Mouse (Mus musculus) brain, adult 2 months (tissue): ENCODE measurements around the gene Def8.
"Not testable (repeated sequence)": the region's sequence is repeated elsewhere in the genome, so short reads cannot be mapped to it uniquely, and the experiment has no call there.

Experiments used
- DNase-seq: peaks from one replicate; pipeline ENCODE4 v3.0.0; 2011; ENCODE audit warnings: low read depth, low spot score

Gene Def8

DNA sequence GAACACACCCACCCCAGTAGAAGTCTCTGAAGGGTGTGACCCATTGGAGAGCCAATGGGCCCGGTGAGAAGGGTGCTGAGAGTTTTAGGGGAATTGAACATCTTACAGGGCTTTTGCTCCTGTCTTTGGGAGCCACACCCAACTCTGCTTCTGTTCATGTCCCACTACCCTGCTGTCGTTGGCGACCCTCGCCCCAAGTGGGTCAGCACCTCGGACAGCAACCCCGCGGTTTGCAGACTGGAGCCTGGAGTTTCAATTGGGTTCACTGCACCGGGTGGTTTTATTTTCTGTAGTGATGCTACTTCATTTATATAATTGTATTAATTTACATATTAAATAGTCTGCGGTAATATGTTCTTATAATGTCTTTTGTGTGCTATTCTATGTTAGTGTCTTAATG, 9.1 kb upstream of the Def8 start:
- no peak for DNase-seq

DNA sequence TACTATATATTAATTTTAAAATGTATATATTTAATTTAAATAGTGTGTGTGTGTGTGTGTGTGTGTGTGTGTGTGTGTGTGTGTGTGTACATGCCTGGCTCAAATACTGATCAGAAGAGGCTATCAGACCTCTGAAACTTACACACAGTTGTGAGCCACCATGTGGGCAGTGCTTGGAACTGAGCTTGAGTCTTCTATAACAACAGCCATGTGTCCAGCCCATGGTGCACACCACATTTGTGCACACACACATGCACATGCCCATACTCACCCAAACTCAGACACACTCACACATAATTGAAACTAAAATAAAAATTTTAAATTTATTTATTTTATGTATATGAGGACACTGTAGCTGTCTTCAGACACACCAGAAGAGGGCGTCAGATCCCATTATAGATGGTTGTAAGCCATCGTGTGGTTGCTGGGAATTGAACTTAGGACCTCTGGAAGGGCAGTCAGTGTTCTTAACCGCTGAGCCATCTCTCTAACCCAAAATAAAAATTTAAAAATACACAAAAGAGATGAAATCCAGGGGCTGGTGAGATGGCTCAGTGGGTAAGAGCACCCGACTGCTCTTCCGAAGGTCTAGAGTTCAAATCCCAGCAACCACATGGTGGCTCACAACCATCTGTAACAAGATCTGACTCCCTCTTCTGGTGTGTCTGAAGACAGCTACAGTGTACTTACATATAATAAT, 8.2 kb upstream of the Def8 start:
- DNase-seq: not testable (repeated sequence)

DNA sequence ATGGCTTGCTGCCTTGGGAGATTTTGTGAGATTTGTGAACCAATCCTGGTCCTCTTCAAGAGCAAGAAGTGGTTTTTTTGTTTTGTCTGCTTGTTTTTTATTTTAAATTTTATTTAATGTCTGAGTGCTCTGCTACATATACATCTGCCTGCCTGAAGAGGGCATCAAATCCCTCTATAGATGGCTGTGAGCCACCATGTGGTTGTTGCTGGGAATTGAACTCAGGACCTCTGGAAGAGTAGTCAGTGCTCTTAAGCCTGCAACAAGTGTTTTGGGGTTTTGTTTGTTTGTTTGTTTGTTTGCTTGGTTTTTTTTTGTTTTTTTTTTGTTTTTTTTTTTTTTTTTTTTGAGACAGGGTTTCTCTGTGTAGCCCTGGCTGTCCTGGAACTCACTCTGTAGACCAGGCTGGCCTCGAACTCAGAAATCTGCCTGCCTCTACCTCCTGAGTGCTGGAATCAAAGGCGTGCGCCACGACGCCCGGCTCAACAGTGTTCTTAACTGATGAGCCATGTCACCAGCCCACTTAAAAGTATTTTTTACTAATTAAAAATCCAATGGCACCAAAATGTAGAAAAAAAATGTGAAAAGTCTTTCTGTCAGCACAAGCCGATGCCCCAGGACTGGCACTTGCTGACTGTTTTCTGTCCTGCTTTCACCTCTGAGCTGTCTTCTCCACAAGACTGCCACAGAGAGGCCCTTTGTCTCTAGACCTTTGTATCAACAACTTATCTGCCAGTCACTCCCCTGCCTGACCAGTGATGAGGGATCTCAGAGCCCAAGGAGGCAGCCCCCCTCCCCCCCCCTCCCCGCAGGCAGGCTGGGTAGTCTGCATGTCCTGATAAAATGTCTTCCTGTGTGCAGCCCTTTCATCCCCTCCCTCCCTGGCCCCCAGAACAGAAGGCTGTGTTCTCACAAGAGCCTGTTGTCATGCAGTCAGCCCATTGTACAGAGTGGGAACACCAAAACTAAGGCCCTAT, 7.1 kb upstream of the Def8 start:
- peak; percentile 80 for DNase-seq

DNA sequence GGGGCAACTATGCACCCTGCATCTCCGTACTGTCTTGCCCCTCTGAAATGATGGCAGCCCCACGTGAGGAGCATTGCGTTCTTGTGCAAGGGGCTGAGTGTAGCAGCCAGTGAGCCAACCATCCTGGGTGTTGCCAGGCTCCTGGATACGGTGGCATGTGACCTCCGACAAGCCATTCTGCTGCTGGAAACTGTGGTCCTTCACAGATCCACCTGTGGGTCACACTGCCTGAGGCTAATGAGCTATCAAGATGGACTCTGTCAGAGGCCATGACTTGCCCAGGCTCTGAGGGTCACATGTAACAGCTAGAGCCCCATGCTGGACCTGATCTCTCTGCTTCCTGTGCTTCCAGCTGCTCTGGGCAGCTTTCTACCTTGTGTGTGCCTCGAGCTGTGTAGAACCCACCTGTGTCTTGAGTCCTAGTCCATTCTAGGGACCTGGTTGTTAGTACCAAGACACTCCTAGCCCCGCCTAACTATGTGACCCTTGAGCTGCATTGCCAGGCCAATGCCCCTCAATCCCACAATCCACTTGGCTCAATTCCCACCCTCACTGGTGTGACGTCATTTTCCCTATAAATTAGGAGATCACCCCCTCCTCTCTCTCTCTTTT, 6.3 kb upstream of the Def8 start:
- no peak for DNase-seq

DNA sequence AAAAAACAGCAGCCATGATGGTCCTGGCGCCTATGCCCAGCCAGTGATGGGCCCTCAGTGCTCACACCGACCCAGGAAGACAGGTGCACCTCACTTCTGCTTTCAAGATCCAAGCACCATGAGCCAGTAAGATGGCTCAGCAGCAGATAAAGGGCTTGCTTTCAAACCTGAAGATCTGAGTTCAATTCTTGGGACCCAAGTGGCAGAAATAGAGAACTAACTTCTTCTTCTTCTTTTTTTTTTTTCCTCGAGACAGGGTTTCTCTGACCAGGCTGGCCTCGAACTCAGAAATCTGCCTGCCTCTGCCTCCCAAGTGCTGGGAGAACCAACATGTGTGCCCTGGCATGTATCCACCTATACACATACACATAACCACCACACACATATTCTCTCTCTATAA, 3.6 kb upstream of the Def8 start:
- DNase-seq: no peak

DNA sequence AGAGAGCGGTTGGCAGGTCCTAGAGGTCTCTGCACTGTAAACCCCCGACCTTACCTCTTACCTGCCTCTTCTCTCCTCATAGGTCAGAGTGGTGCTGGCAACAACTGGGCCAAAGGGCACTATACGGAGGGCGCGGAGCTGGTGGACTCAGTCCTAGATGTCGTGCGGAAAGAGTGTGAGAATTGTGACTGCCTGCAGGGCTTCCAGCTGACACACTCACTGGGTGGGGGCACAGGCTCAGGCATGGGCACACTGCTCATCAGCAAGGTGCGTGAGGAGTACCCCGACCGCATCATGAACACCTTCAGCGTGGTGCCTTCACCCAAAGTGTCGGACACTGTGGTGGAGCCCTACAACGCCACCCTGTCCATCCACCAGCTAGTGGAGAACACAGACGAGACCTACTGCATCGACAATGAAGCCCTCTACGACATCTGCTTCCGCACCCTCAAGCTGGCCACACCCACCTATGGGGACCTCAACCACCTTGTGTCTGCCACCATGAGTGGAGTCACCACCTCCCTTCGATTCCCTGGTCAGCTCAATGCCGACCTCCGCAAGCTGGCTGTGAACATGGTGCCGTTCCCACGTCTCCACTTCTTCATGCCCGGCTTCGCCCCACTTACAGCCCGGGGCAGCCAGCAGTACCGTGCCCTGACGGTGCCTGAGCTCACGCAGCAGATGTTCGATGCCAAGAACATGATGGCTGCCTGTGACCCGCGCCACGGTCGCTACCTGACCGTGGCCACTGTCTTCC, 2.6 kb upstream of the Def8 start:
- no peak for DNase-seq

DNA sequence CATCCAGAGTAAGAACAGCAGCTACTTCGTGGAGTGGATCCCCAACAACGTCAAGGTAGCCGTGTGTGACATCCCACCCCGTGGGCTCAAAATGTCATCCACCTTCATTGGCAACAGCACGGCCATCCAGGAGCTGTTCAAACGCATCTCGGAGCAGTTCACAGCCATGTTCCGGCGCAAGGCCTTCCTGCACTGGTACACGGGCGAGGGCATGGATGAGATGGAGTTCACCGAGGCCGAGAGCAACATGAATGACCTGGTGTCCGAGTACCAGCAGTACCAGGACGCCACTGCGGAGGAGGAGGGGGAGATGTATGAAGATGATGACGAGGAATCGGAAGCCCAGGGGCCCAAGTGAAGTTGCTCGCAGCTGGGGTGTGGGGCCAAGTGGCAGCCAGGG, 2.0 kb upstream of the Def8 start:
- no peak for DNase-seq

DNA sequence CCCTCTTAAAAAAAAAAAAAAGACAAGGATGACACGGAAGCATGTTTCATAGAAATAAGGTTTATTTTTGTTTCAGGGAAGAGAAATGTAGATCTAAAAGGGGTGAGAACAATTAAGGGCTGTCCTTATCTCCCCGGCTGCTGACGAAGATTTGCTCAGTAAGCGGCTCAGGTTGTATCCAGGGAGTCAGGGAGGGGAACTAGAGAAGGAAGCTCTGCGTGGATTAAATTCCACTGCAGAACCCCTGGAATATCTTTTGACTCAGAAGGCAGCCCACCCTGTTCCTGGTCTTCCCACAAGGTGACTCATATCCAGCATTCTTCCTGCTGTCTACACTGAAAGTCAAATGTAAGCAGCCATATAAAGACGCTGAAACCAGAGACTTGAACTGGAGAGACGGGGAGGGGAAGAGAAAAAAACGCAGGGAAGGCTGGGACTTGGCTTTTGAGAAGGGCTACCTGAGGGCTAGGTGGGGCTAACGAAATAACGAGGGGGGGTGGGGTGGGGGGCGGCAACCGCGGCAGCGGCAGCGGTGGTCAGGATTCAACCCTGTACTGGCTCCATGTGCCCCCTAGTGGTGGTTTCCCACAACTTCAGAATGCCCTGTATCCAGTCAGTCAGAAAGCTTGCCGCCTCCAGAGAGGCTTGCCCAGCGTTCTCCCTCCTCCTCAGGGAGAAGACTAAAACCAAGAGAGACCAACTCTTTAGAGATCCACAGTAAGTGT, 1.1 kb upstream of the Def8 start:
- peak; percentile 93 for DNase-seq

DNA sequence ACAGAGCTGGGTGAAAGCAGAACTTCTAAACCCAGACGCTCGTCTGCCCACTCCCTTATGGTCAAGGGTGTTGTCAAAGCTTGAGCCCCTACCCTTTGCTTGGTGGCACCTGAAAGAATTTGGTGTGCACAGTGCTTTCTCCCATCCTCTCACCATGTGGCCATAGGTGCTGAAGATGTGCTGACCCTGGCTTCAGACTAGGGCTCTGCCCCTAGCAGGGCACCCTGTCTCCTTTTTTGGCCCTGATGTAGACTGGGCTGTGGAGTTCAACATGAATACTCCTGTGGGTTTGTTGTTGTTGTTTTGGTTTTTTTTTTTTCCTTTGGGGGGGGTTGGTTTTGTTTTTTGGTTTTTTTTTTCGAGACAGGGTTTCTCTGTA, 557 bp upstream of the Def8 start:
- DNase-seq: no peak

DNA sequence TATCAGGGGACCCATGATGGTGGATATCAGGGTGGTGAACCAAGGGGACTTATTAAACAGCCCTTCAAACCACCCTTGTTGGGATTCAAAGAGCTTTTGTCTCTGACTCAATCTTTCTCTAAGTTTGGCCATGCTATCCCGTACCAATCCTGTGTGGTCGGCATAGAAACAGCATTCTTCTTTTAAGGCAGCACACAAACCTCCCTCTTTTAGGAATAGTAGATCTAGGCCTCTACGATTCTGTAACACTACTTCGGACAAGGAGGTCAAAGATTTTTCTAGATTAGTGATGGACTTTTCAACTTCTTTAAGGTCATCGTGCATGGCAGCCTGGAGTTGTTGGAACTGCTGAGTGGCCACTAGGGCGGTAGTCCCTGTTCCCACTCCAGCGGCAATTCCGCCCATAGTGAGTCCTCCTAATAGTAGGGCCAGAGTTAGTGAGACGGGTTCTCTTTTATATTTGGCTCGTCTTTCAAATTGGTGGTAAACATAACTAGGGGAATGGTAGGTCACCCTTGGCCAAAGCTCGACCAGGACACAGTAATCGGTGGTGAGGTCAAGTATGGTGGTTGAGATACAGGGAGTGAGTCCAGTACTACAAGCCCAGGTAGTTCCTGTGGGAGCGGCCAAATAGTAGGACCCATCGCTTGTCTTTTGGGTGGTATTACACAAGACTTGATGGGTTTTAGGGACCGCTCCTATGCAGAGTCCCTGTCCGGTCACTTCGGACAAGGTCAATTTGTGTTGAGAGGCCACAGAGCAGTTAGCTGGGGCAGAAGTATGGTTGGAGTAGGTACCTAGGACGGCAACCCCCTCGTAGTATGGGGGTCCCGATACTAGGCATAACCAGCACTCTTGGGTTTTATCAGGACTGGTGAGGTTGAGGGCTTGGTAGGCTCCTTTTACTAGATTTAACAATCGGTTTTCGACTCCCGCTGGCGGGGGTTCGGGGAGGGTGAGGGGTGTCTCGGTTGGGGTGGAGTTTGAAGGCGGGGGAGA, 3.5 kb downstream of the Def8 start:
- DNase-seq: no peak

DNA sequence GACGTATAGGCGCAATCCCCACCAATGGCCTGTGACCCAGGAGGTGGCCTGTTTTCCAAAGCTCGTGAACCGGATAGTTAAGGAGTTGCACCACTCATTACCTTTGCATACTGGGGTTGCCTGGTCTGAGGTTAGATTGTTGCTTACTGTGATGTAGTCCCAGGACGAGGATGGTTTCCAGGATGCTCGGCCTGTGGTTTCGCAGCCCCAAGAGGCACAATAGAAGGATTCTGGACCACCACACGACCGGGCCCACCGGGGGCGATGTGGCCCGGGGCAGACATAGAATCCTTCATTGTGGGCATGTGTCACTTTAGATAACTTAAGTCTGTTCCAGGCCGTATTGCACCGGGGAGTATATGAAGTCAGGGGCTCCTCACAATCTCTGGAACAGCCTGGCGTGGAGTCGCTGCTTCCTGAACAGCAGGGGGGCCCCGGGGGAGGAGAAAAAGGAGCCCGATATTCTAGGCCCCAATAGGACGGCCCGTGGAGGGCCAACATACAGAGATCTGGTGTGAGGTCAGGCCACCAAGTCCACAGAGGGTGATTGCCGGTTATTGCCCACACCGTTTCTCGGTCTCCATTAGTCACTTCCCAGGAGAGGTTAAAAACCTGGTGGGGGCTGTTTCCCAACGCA, 4.4 kb downstream of the Def8 start:
- DNase-seq: no peak

DNA sequence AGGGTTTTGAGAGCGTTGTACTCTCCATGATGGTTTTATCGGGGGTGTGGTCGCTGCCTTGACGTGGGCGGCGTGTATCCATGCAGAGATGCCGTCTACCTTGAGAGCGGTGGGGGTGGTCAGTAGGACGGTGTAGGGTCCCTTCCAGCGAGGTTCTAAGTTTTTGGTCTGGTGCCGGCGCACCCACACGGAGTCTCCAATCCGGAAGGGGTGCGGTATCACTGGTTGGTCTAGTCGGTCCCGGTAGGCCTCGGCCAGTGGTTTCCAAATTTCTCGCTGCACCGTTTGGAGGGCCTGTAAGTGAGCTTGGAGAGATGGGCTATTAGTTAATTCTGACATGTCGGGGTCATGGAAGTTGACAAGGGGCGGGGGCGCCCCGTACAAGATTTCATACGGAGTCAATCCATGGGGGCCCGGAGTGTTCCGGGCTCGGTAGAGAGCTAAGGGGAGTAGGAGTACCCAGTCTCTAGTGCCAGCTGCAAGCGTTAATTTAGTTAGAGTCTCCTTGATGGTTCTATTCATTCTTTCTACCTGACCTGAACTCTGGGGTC, 5.1 kb downstream of the Def8 start:
- DNase-seq: no peak

DNA sequence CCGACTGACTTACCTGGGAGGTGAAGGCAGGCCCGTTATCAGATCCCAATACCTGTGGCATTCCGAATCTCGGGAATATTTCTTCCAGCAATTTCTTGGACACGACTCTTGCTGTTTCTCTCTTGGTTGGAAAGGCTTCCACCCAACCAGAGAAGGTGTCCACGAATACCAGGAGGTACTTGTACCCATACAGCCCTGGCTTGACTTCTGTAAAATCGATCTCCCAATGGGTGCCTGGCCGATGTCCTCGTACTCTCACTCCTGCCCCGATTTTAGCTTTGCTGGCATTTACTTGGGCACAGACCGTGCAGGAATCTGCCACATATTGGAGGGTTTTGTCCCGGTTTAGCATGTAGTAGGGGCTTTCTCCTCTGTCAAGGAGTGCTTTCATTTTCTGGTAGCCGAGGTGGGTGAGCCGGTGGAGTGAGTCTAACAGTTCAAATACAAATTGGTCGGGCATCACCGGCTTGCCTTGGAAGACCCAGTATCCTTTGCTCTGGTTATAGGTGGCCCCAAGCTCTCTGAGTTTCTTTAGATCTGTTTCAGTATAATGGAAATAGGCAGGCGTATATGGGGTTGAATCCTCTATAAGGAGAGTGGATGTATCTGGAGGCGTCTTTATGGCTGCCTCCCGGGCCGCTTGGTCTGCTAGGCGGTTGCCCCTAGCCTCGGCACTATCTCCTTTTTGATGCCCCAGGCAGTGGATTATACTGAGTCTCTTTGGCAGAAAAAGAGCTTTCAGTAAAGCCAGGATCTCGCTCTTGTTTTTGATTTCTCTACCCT, 5.8 kb downstream of the Def8 start:
- no peak for DNase-seq

DNA sequence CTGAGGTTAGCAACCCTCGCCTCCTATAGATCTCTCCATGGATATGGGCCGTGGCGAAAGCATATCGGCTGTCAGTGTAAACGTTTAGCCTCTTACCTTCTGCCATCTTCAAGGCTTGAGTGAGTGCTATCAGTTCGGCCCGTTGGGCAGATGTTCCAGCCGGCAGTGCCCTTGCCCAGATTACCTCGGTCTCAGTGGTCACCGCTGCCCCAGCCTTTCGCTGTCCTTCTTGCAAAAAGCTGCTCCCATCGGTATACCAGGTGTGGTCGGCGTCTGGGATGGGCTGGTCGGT, 6.3 kb downstream of the Def8 start:
- not testable (repeated sequence) for DNase-seq

DNA sequence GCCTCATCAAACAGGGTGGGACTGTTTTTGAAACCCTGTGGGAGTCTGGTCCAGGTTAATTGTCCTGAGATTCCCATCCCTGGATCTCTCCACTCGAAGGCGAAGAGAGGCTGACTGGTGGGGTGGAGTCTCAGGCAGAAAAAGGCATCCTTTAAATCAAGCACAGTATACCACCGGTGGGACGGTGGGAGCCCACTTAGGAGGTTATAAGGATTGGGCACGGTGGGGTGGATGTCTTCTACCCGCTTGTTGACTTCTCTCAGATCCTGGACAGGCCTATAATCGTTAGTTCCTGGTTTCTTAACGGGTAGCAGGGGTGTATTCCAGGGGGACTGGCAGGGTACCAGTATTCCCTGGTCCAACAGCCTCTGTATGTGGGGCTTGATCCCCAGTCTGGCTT, 7.6 kb downstream of the Def8 start:
- not testable (repeated sequence) for DNase-seq

DNA sequence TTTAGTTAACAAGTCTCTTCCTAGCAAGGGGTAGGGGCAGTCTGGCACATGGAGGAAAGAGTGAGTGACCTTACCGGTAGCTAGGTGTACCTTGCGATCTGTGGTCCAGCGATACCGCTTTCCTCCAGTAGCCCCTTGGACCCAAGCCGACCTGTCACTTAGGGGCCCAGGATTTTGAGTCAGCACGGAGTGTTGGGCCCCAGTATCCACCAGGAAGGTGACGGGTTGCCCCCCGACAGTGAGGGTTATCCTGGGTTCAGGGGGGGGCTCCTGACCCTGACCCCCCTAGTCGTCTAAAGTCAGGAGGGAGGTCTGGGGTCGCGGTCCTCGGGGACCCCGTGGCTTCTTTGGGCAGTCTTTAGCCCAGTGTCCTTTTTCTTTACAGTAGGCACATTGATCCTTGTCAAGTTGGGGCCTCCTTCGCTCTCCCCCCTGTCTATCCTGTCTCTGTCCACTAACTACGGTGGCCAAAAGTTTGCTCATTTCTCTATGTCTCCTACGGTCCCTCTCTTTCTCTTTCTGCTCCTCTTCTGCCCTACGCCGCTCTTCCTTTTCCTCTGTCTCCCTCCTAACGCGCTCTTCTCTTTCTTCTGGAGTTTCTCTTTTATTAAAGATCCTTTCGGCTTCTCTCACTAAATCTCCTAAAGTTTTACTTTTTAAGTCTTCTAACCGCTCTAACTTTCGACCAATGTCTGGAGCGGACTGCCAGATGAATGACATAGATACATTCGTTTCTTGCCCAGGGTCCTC, 8.5 kb downstream of the Def8 start:
- DNase-seq: no peak

DNA sequence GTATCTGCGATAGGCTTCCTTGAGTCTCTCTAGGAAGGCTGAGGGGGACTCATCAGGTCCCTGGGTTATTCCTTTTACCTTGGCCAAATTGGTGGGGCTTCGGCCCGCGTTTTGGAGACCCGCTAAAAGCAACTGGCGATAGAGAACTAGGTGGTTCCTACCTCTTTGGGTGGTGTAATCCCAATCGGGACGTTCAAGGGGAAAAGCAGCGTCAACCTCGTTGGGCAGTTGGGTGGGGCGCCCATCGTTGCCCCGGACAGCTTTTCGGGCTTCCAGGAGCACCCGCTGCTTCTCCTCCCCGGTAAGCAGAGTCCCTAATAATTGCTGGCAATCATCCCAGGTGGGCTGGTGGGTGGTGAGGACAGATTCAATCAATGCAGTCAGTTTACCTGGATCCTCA, 9.1 kb downstream of the Def8 start:
- no peak for DNase-seq
